Mouse (Mus musculus) CH12.LX (cell line): ENCODE measurements around the gene Psme1. TPM values are rescaled to one million over a fixed set of nuclear protein-coding genes. Genes with fewer than 3 reads are reported as not detected.

Experiments used
- DNase-seq: peaks from one replicate; pipeline ENCODE4 v3.0.0-alpha.2; 2013; ENCODE audit errors: extremely low read depth
- H3K27ac ChIP-seq: 2 replicates; pipeline ENCODE4 v1.5.1; 2012; ENCODE audit warnings: low read depth, mild to moderate bottlenecking, control low read depth, moderate library complexity; ENCODE audit not compliant: insufficient read depth
- H3K27me3 ChIP-seq: replicated peaks from 2 replicates; pipeline ENCODE3; 2012; ENCODE audit warnings: inconsistent platforms
- H3K36me3 ChIP-seq, 2 experiments: replicated peaks in 1 of 2; 2 replicates each; pipeline versions ENCODE3 to v1.6.1; 2012; ENCODE audit warnings: inconsistent platforms in 1 of 2, low read length in 1 of 2, mild to moderate bottlenecking in 1 of 2, mixed read lengths in 1 of 2, moderate library complexity in 1 of 2; ENCODE audit not compliant: control insufficient read depth in 1 of 2, insufficient read depth in 1 of 2
- H3K4me1 ChIP-seq, 2 experiments: 2 replicates each; pipeline ENCODE4 v1.6.1; 2012; ENCODE audit warnings: inconsistent platforms in 1 of 2, moderate library complexity in 1 of 2; ENCODE audit not compliant: insufficient read depth in 2 of 2, control insufficient read depth in 1 of 2
- H3K4me2 ChIP-seq: 2 replicates; pipeline ENCODE4 v1.6.1; 2012; ENCODE audit warnings: low read depth, mild to moderate bottlenecking, control low read depth; ENCODE audit not compliant: poor library complexity, insufficient read depth, severe bottlenecking
- H3K4me3 ChIP-seq, 3 experiments: fragments of 150-350 bp in 1 of 3; sonication (generic) in 1 of 3; replicated peaks in 1 of 3; 2 replicates each; pipeline versions ENCODE3 to v1.5.1; 2011 to 2012; ENCODE audit warnings: low read depth in 2 of 3, low read length in 2 of 3, mild to moderate bottlenecking in 2 of 3, moderate library complexity in 2 of 3, control low read depth in 1 of 3, improper control_type of control experiment in 1 of 3, inconsistent platforms in 1 of 3, mixed read lengths in 1 of 3; ENCODE audit not compliant: poor library complexity in 1 of 3
- H3K79me2 ChIP-seq: replicated peaks from 2 replicates; pipeline ENCODE4 v1.6.1; 2012; ENCODE audit warnings: mild to moderate bottlenecking, moderate library complexity; ENCODE audit not compliant: control insufficient read depth, poor library complexity, insufficient read depth, severe bottlenecking; ENCODE audit errors: extremely low read depth
- H3K9ac ChIP-seq: 2 replicates; pipeline ENCODE4 v1.6.1; 2012; ENCODE audit warnings: low read depth, mild to moderate bottlenecking, control low read depth, moderate library complexity; ENCODE audit not compliant: insufficient read depth
- H3K9me3 ChIP-seq: replicated peaks from 2 replicates; pipeline ENCODE3; 2012; ENCODE audit warnings: low read length, inconsistent platforms, mixed read lengths
- BHLHE40 ChIP-seq: IDR thresholded peaks from 2 replicates; pipeline ENCODE4 v1.6.1; 2011; ENCODE audit warnings: mild to moderate bottlenecking, low read depth, low read length, improper control_type of control experiment
- CHD1 ChIP-seq: IDR thresholded peaks from 2 replicates; pipeline ENCODE4 v1.6.1; 2012; ENCODE audit warnings: low read depth, low read length, improper control_type of control experiment, inconsistent platforms
- CHD2 ChIP-seq: IDR thresholded peaks from 2 replicates; pipeline ENCODE4 v1.6.1; 2011; ENCODE audit warnings: low read length, improper control_type of control experiment
- E2F4 ChIP-seq: IDR thresholded peaks from 2 replicates; pipeline ENCODE4 v1.6.1; 2011; ENCODE audit warnings: low read depth, low read length, improper control_type of control experiment; ENCODE audit not compliant: insufficient replicate concordance
- ELF1 ChIP-seq: IDR thresholded peaks from 2 replicates; pipeline ENCODE4 v1.6.1; 2014; ENCODE audit warnings: low read depth, mild to moderate bottlenecking, inconsistent platforms, low read length, improper control_type of control experiment
- EP300 ChIP-seq: IDR thresholded peaks from 2 replicates; pipeline ENCODE4 v1.6.1; 2011; ENCODE audit warnings: low read length, improper control_type of control experiment
- HCFC1 ChIP-seq: IDR thresholded peaks from 2 replicates; pipeline ENCODE4 v1.6.1; 2012; ENCODE audit warnings: low read depth, mild to moderate bottlenecking, inconsistent platforms, low read length, improper control_type of control experiment
- IRF4 ChIP-seq: IDR thresholded peaks from 2 replicates; pipeline ENCODE4 v1.6.1; 2014; ENCODE audit warnings: low read depth, mild to moderate bottlenecking, inconsistent platforms, low read length, improper control_type of control experiment
- JUN ChIP-seq: IDR thresholded peaks from 2 replicates; pipeline ENCODE4 v1.6.1; 2011; ENCODE audit warnings: low read depth, mild to moderate bottlenecking, low read length, improper control_type of control experiment, moderate library complexity; ENCODE audit not compliant: insufficient read depth
- MAFK ChIP-seq: IDR thresholded peaks from 2 replicates; pipeline ENCODE4 v1.6.1; 2011; ENCODE audit warnings: low read length, improper control_type of control experiment; ENCODE audit not compliant: insufficient replicate concordance
- MAZ ChIP-seq: IDR thresholded peaks from 2 replicates; pipeline ENCODE4 v1.6.1; 2012; ENCODE audit warnings: low read depth, mild to moderate bottlenecking, inconsistent platforms, low read length, improper control_type of control experiment, moderate library complexity
- MXI1 ChIP-seq: IDR thresholded peaks from 2 replicates; pipeline ENCODE4 v1.6.1; 2011; ENCODE audit warnings: mild to moderate bottlenecking, low read depth, low read length, improper control_type of control experiment
- MYC ChIP-seq: IDR thresholded peaks from 2 replicates; pipeline ENCODE4 v1.6.1; 2011; ENCODE audit warnings: low read depth, mild to moderate bottlenecking, improper control_type of control experiment, low read length
- NELFE ChIP-seq: IDR thresholded peaks from 2 replicates; pipeline ENCODE4 v1.6.1; 2011; ENCODE audit warnings: low read depth, low read length, improper control_type of control experiment
- NRF1 ChIP-seq: IDR thresholded peaks from 2 replicates; pipeline ENCODE4 v1.6.1; 2014; ENCODE audit warnings: low read depth, mild to moderate bottlenecking, inconsistent platforms, low read length, improper control_type of control experiment, moderate library complexity
- PAX5 ChIP-seq: IDR thresholded peaks from 2 replicates; pipeline ENCODE4 v1.6.1; 2012; ENCODE audit warnings: low read length, inconsistent platforms, mixed read lengths
- POLR2A ChIP-seq: IDR thresholded peaks from 2 replicates; pipeline ENCODE4 v1.6.1; 2011; ENCODE audit warnings: low read depth, mild to moderate bottlenecking, improper control_type of control experiment, low read length
- POLR2AphosphoS2 ChIP-seq: IDR thresholded peaks from 2 replicates; pipeline ENCODE4 v1.6.1; 2011; ENCODE audit warnings: low read depth, low read length, improper control_type of control experiment
- RAD21 ChIP-seq: IDR thresholded peaks from 2 replicates; pipeline ENCODE4 v1.6.1; 2011; ENCODE audit warnings: low read depth, mild to moderate bottlenecking, low read length, improper control_type of control experiment, moderate library complexity
- RCOR1 ChIP-seq: conservative IDR thresholded peaks from 2 replicates; pipeline ENCODE4 v1.6.1; 2012; ENCODE audit warnings: low read depth, mild to moderate bottlenecking, inconsistent platforms, low read length, improper control_type of control experiment
- TCF12 ChIP-seq: IDR thresholded peaks from 2 replicates; pipeline ENCODE4 v1.6.1; 2014; ENCODE audit warnings: low read depth, mild to moderate bottlenecking, inconsistent platforms, low read length, improper control_type of control experiment
- UBTF ChIP-seq: IDR thresholded peaks from 2 replicates; pipeline ENCODE4 v1.6.1; 2012; ENCODE audit warnings: low read depth, mild to moderate bottlenecking, inconsistent platforms, low read length, improper control_type of control experiment, moderate library complexity
- USF1 ChIP-seq: IDR thresholded peaks from 2 replicates; pipeline ENCODE4 v1.6.1; 2014; ENCODE audit warnings: low read depth, mild to moderate bottlenecking, inconsistent platforms, low read length, improper control_type of control experiment
- USF2 ChIP-seq: conservative IDR thresholded peaks from 2 replicates; pipeline ENCODE4 v1.6.1; 2011; ENCODE audit warnings: low read depth, low read length, improper control_type of control experiment
- ZC3H11A ChIP-seq: IDR thresholded peaks from 2 replicates; pipeline ENCODE4 v1.6.1; 2012; ENCODE audit warnings: low read depth, mild to moderate bottlenecking, inconsistent platforms, low read length, improper control_type of control experiment
- ZKSCAN1 ChIP-seq: IDR thresholded peaks from 2 replicates; pipeline ENCODE4 v1.6.1; 2012; ENCODE audit warnings: low read depth, inconsistent platforms, low read length, improper control_type of control experiment, borderline replicate concordance
- ZMIZ1 ChIP-seq: IDR thresholded peaks from 2 replicates; pipeline ENCODE4 v1.6.1; 2012; ENCODE audit warnings: low read depth, mild to moderate bottlenecking, inconsistent platforms, low read length, improper control_type of control experiment
- ZNF384 ChIP-seq: IDR thresholded peaks from 2 replicates; pipeline ENCODE4 v1.6.1; 2012; ENCODE audit warnings: low read depth, low read length, improper control_type of control experiment, inconsistent platforms
- dilution Hi-C: fragments of 300-500 bp; cut with MboI; formaldehyde crosslinking; loops from 2 replicates; pipeline ENCODE4 v1.14.3; 2020; ENCODE audit warnings: low sequenced_read_pairs; ENCODE audit not compliant: extremely low pct_unique_long_range_greater_than_20kb, extremely low pct_ligation_motif_present
- in situ Hi-C: fragments of 300-500 bp; cut with MboI; formaldehyde crosslinking; loops from 3 replicates; pipeline ENCODE4 v1.14.3; 2019; ENCODE audit warnings: low sequenced_read_pairs, low pct_ligation_motif_present, low pct_unique_long_range_greater_than_20kb, mixed read lengths
- polyA plus RNA-seq: library from polyadenylated mRNA; unstranded; fragments of >175 nt; gene quantifications from 2 replicates; pipeline ENCODE4 v1.2.1, GENCODE M21; 2012; ENCODE audit warnings: low read depth; ENCODE audit not compliant: insufficient read length
- total RNA-seq, 2 experiments: library from RNA; depleted of rRNA; stranded (reverse); fragments of 300-350 nt in 1 of 2; fragments of >200 nt in 1 of 2; gene quantifications; 2 replicates each; pipeline ENCODE4 v1.2.3; 2012 to 2014

Psme1 gene
- total and polyA plus RNA-seq, 3 experiments: 335 to 740 (median 377) TPM

- TF ChIP-seq HCFC1 (no peak), ZMIZ1 (no peak), RAD21 (no peak)
- TF ChIP-seq, all 38 proteins: peak for 0
- Histone ChIP-seq H3K9me3 (no peaks in the 10 kb centered on the region), H3K4me3 (peak within 1 kb of the TSS; percentile 54 to 74 (median 58)), H3K4me2 (peak within 1 kb of the TSS; percentile 67), H3K36me3 (peaks cover 69 to 78% of the 10 kb centered on the region in 2 experiments), H3K4me1 (peaks cover 4 to 36% of the 10 kb centered on the region in 2 experiments; a peak in 3 of 4 replicates), H3K79me2 (no peaks in the 10 kb centered on the region), H3K9ac (peak within 1 kb of the TSS; percentile 31), H3K27ac (peak within 1 kb of the TSS; percentile 65), H3K27me3 (no peaks in the 10 kb centered on the region)
- DNase-seq: no peak
- in situ Hi-C loops (no loop called here), dilution Hi-C loops (no loop called here)
Measured at GRCm38 (mm10) chr14:55603271-55603632, 25.3 kb downstream of the Psme1 start, which contains the start of gene Irf9. Gene Irf9 (plus strand): TSS chr14:55603571.

GRCm38 (mm10) chr14:55603633-55604576 is 26.0 kb downstream of the Psme1 start:
- in situ Hi-C loops (no loop called here), dilution Hi-C loops (no loop called here)
- H3K79me2 ChIP-seq: no peaks in the 10 kb centered on the region
- DNase-seq: peak; percentile 97
- H3K4me2 ChIP-seq: peak overlapping the region; percentile 67
- peaks cover 69 to 78% of the 10 kb centered on the region in 2 experiments for H3K36me3 ChIP-seq
- H3K4me1 ChIP-seq: peaks cover 4 to 36% of the 10 kb centered on the region in 2 experiments; a peak in 3 of 4 replicates
- H3K27ac ChIP-seq: peak overlapping the region; percentile 65
- H3K9me3 ChIP-seq: no peaks in the 10 kb centered on the region
- H3K9ac ChIP-seq: peak overlapping the region; percentile 31
- H3K4me3 ChIP-seq: peak overlapping the region; percentile 54 to 74 (median 58)
- no peaks in the 10 kb centered on the region for H3K27me3 ChIP-seq
- TF ChIP-seq MXI1 (peak; percentile 98), JUN (no peak), UBTF (no peak), E2F4 (no peak), RAD21 (peak; percentile 63), USF1 (peak; percentile 94), POLR2A (peak; percentile 69), BHLHE40 (no peak), PAX5 (no peak), NELFE (peak; percentile 66), ZNF384 (no peak), ELF1 (peak; percentile 86), ZC3H11A (no peak), NRF1 (peak; percentile 46; the same call in 1 of the 2 replicates), IRF4 (peak; percentile 91), USF2 (peak; percentile 95), MAFK (0 out of 2 replicates have a peak, but pooled peaks have one; percentile 6), ZMIZ1 (peak; percentile 31; the same call in 1 of the 2 replicates), ZKSCAN1 (no peak), MYC (peak; percentile 100), CHD2 (peak; percentile 66; the same call in 1 of the 2 replicates), CHD1 (no peak), EP300 (0 out of 2 replicates have a peak, but pooled peaks have one; percentile 3), POLR2AphosphoS2 (peak; percentile 92; the same call in 1 of the 2 replicates), RCOR1 (0 out of 2 replicates have a peak, but pooled peaks have one; percentile 36), HCFC1 (peak; percentile 70), TCF12 (peak; percentile 73; the same call in 1 of the 2 replicates), MAZ (peak; percentile 85)
